Mouse (Mus musculus) brain, embryonic 18.5 days (tissue): ENCODE results near the gene Gm28230.

Source experiments
- DNase-seq: peaks from one replicate; pipeline ENCODE4 v3.0.0-alpha.2; 2012; ENCODE audit warnings: low read depth, low spot score

Gm28230 gene

DNA sequence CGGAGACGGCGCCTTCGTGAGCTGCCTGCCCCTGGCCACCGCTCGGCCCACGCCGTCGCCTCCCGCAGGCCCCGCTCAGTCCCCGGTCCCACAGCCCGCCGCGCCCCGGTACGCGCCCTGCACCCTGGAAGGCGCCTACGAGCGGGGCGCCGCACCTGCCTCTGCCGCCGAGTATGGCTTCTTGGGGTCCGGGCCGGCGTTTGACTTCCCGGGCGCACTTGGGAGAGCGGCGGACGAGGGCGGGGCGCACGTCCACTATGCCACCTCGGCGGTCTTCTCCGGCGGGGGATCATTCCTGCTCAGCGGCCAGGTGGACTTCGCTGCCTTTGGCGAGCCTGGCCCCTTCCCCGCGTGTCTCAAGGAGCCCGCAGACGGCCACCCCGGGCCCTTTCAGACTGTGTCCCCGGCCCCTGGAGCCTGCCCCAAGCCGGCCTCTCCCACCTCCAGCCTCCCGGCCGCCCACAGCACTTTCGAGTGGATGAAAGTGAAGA lies 36.8 kb downstream of the Gm28230 start:
- DNase-seq: no peak

DNA sequence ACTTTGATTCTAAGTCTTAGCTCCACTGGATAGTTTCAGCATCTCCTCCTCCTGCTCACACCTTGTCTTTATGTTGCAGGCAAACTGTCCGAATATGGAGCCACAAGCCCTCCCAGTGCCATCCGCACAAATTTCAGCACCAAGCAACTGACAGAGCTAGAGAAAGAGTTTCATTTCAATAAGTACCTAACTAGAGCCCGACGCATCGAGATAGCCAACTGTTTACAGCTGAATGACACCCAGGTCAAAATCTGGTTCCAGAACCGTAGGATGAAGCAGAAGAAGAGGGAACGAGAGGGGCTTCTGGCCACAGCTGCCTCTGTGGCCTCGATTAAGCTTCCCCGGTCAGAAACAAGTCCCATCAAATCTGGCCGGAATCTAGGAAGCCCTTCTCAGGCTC lies 37.4 kb downstream of the Gm28230 start:
- no peak for DNase-seq

DNA sequence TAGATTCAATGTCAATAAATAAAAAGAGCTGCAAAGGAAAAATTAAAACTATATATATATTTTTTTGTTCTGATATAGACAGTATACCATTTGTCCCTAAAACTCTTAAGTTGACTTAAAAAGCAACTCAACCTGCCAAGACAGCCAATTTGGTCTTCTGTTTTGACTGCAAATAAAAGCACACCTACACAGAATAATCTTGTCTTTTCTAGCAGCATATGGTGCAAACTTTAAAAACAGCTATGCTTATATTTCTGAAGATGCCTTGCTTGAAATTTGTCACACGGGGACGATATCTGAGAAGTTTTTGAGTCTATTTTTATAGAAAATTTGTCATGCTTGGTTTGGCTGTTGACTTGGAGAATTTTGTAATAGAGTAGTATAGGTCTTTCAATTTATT lies 47.8 kb downstream of the Gm28230 start:
- DNase-seq: no peak

DNA sequence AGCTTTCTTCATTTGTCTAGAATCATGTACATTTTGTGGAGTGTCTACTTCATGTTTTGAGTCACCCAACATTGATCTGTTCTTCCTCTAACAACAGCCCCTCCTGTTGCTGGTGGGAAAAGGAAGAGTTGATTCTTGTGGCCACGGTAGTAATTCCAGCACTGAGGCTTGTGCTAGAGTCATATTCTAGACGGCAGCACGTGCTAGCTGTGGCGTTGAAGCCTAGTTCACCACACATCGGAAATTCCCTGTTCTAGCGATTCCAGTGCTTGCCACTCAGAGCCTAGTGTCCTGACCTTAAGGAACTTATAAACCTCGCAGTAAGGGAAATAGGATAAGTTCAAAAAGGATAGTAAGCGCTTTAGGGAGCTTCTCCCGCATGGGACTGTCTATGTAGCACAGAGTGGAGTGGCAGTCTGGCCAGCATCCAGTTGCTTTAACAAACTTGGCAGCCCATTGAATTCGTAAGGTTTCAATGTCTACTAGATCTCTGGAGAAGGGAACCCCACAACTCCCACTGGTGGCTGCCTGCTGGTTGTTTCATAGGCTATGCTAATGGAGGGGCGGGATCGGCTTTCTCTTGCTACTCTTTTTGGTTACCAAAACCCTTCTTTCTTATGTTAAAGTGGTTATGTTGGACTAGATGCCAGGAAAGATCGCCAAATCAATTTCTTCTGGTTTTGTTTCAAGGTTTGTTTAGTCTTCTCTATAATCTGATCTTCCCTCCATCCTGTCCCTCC lies 51.2 kb downstream of the Gm28230 start:
- no peak for DNase-seq

DNA sequence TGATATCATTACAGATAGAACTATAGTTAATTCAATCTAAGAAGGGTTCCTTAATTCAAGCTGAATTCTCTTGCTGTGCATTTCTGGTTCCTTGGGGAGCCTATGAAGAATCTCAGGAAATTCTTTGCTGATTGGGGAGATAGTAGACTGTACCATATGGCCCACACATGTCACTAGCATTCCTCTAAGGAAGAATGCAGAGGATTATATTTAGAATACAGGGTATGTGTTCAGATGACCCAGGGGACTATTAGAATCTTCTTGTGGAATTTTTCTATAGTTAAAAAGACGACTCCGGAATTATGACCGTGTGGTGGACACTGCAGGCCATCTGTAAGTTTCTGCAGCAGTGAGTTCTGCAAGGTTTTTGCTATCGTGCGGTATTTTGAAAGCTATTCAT lies 54.9 kb downstream of the Gm28230 start:
- DNase-seq: no peak

DNA sequence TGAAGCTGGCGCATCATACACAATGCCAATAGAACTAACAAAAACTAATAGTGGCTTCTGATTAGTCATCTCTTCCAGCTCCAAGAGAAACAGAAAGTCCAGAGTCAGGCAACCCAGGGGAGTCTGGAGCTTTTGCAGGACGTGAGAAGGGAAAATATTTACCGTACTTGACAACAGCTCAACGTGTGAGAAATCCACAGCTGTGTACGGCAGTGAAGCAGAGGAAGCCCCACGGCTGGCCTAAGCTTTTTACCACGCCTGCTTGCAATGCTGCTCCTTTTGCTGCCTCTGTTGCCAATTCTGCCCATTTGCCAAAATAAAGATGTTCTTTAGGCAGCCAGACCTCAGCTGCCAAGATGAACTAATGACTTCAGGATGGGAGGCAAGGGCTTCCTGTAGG lies 69.0 kb downstream of the Gm28230 start:
- no peak for DNase-seq
